Mouse (Mus musculus): ENCODE measurements at regions not wholly inside any gene's neighbourhood (a gene's known extent, or its start where the extent isn't known, plus 50 kb on each side); places are given as distances from the start of the nearest gene placed in this dataset.
"Not testable (repeated sequence)": the region's sequence is repeated elsewhere in the genome, so short reads cannot be mapped to it uniquely, and the experiment has no call there.

GRCm38 (mm10) chr1:112486046-112486445 is 621.3 kb upstream of the Dsel start:
- DNase-seq (ENCODE audit: low spot score in 2 of 2) = not testable (repeated sequence)

DNA sequence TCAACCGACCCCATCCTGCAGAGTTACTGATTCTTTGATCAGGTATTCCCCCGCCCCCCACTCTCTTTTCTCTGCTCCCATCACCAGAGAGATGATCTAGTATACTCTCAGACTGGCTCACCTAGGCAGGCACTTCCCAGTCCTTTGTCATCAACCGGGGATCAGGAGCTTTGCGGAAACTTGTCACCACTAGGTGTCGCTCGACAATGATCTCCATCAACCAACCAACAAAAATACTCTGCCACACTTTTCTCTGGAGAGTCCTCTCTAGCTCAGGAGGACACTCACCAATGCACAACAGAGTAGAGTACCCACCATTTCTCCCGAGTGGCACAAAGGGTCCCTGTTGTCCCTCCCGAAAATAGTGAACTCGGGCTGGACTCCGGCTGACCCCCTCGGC is 591.3 kb upstream of the Dsel start:
- DNase-seq (ENCODE audit: low spot score in 2 of 2) = peak; percentile 40 to 57

DNA sequence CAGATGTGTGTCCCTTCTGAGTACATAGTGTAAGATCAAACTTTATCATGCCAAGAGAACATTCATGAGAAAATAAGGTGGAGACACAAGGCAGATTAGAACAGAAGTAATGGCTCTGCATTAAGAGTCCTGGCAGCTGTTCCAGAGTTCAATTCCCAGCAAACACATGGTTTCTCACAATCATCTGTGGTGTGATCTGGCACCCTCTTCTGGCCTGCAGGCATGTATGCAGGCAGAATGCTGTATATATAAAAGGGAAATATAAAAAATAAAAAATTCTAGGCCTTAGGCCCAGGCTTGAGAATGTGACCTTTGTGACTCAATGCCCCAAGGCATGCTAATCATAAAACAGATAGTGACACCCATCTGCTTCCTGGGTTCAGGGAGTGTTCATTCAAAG is 587.7 kb upstream of the Dsel start:
- DNase-seq (ENCODE audit: low spot score in 2 of 2) = no peak

GRCm38 (mm10) chr1:112451622-112452021 is 586.9 kb upstream of the Dsel start:
- DNase-seq (ENCODE audit: low spot score in 2 of 2) = peak in 1 of 2 experiments; percentile 6

- DNase-seq (ENCODE audit: low spot score in 2 of 2) = no peak
Observed at GRCm38 (mm10) chr1:112439109-112439508, 574.4 kb upstream of the Dsel start.

- DNase-seq (ENCODE audit: low spot score in 2 of 2) = peak; percentile 24 to 30
Observed at GRCm38 (mm10) chr1:112416350-112417083, 551.8 kb upstream of the Dsel start.

DNA sequence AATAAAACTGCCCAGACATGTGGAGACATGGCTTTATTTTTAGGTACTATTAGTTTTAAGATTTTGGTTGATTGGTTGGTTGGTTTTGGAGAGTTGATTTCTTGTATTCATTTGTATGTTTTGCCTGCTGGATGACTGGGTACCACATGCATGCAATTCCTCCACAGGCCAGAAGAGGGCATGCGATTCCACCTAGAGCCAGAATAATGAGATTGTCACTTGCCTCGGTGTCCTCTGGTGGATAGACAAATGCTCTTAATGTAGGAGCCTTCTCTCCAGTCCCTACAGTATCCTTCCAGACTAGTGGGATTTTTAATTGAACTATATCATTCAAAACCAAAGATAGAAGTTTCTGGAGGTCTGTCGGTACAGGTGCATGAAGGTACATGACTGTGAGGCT is 524.1 kb upstream of the Dsel start:
- DNase-seq (ENCODE audit: low spot score in 2 of 2) = peak; percentile 41 to 75

DNA sequence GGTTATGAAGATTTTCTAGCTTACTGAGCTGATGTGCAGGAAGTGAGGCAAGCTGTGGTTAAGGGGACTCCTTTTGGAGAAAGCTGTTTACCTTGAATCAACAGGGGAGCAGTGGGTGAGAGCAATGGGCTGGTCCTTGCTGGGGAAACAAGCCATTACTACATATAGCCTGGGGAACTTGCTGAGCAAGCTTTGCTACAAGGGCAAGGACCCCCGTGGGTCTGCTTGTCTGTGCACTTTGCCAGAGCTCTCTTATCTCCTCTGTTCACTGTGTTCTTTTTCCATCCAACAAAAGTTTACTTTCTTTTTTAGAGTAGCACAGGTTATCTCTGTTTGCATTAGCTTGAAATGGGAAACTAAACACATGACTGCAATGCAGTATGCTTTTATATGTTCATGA is 519.3 kb upstream of the Dsel start:
- no peak for DNase-seq (ENCODE audit: low spot score in 2 of 2)

DNA sequence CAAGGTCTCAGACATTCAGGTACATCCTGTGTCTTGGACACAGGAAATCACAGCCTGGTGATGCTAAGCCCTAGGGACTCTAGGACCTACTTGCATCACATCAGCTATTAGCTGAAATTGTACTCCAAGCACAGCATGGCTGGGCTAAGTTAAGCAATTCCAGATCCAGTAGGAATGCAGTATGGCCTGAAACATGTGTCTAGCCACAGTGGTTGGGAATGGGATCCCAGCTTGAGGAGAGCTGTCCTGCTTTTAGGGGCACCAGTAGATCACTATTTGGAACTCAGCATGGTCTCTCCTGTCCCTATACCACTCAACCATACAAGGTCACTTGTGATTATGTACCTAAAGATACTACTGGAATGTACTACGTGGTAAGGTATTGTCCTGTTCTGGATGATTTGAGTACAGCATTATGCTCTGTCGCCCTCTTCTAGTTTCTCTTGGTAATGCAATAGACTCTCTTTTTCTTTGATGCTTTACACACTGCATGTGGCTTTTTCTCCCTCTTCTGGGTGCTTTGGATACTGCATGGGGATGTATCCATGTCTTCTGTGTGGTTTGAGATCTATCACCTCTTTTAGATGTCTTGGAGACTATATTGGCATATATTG is 515.0 kb upstream of the Dsel start:
- peak; percentile 27 to 71 for DNase-seq (ENCODE audit: low spot score in 2 of 2)

DNA sequence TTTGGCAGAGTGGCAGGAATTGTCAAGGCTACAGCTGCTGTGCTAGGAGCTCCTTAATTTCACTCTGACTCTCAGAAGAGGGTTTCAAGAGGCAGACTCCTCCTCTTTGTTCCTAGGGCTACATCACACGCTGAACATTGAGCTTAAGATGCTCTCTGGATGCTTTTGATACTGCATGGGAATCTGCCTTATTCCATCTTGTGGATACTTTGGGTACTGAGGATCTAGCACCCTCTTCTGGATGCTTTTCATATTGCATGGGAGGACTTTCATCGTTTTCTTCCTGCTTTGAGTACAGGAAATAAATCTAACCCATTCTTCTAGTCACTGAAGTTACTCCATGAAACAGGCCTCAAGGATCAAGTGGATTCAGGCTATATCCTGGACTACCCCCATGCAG is 513.9 kb upstream of the Dsel start:
- DNase-seq (ENCODE audit: low spot score in 2 of 2) = peak; percentile 30 to 79

- DNase-seq (ENCODE audit: low spot score in 2 of 2) = no peak
Observed at GRCm38 (mm10) chr1:112355816-112356215, 491.1 kb upstream of the Dsel start.

Data from frontal cortex, postnatal 36 days (tissue).